Mouse (Mus musculus): Measurements from ENCODE around the gene Dad1.

- TF ChIP-seq CTCF (IDR thresholded peaks at IDR 0.05 in 2 of 3, conservative IDR thresholded peaks at IDR 0.05 in 1 of 3; ENCODE audit: control insufficient read depth in 1 of 3, insufficient read depth in 1 of 3, low read depth in 2 of 3, low read length in 3 of 3, poor library complexity in 1 of 3, severe bottlenecking in 1 of 3) (no peak), POLR2A (IDR thresholded peaks at IDR 0.05; ENCODE audit: control insufficient read depth in 1 of 2, insufficient read depth in 1 of 2, low read depth in 1 of 2, low read length in 2 of 2, poor library complexity in 1 of 2) (no peak), EP300 (IDR thresholded peaks at IDR 0.05; ENCODE audit: low read depth in 1 of 2, low read length in 2 of 2) (no peak)
These were observed 4.6 kb downstream of the Dad1 start for GRCm38 (mm10) chr14:54249326-54249725.
